Mouse (Mus musculus) kidney, adult 9 months (tissue): ENCODE data around the gene Zp3.

ENCODE experiments used
- DNase-seq: peaks from one replicate; pipeline ENCODE4 v3.0.0; 2022

The Zp3 gene

DNA sequence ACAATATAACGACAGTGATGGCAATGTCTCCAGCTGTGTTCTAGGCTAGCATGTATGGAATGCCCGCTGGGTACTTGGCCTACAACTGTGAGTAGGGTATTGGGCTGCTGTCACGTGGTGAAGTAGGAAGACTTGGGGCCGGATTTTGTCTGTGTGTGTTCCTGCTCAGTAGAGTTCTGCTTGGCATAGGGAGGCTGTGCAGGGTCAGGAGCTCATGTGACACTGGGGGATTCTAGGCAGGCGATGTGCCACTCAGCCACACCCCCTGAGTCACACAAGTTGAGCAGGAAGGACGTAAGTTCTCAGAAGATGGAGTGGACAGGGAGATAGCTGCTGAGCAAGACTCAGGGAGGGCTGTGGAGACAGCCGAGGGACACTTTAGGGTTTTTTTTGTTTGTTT is 27.8 kb downstream of the Zp3 start:
- DNase-seq, result no peak

DNA sequence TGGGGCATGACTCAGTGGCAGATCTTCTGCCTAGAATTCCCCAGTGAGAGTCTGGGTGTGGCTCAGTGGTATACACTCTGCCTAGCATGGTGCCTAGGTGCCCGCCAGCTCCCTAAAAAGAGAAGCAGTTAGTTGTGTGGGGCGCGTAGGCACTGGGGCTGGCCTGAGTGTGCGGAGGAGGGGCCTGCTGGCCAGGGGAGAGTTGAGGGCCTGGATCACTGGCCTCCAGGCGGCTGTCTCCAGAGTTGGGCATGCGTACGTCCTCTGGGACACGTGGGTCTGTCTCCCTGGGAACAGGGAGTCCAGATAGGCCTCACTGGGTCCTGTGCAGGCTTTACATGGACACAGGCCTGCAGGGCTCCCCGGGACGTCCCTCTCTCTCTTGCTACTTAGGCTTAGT is 35.0 kb downstream of the Zp3 start:
- DNase-seq, result peak; percentile 36

DNA sequence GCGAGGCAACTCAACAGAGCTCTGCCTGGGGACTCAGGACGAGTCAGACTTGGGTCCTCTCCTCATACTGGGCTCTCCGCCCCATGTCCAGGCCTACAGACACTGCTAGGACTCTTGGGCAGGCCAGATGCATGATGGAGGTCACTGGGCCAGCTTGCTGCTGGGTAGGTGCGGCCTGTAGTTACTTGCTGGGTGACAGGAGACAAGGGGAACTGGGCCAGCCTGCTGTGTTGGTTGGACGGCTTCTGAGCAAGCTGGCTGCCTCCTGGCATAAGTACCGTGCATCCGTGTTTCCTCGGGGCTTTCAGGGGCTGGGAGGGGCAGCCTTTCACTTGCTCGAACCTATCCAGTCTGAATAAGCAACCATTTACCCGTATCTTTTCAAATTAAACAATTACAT is 35.7 kb downstream of the Zp3 start:
- peak; percentile 28 for DNase-seq

DNA sequence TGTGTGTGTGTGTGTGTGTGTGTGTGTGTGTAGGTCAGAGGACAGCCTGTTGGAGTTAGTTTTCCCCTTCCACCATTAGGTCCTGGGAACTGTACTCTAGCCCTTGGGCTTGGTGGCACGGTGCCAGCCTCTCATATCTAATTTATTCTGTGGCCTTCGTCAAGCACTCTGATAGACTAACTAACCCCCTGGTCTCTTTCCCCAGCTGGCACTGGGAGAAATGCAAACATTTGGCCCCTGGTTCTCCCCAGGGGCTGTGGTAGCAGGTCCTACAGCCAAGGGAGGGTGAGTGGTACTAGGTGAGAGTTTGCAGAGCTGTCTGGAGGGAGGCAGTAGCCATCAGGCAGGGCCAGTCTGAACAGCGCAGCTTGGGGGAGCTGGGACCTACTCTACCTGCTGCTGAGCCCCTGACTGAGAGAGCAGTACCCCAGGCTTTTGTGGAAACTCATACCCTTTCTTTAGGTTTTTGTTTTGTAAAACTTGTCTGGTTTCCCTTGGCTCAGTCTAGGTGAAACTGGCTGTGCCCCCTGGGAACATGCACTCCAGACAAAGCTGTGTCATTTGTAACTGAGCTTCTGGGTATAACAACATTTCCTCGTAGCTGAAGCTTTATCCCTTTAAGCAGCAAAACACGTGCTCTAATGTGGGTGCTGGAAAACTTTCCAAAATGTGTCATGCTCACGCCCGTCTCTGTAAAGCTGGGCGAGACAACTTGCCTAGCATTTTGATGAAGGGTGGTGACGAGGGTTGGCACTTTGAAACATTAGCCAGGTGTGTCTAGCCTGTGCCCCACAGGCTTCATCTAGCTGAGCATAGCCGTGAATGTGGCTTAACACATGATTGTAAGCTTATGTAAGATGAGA is 36.3 kb downstream of the Zp3 start:
- DNase-seq, result peak; percentile 64

DNA sequence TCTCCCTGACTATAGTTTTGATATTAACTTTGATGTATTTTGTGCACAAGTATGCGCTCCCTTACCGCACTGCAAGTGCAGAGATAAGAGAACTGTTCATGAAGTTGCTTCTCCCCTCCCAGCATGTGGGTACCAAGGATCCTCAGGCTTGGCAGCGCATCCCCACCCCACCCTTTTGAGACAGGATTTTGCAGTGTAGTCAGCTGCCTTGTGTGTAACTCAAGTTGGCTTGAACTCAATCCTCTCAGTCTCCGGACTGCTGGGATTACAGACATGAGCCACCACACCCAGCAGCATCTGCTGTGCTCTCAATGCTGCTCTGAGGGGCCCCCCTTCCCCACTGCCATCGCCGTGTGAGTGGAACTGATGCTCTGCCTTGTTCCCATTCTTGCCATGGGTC is 37.4 kb downstream of the Zp3 start:
- no peak for DNase-seq

DNA sequence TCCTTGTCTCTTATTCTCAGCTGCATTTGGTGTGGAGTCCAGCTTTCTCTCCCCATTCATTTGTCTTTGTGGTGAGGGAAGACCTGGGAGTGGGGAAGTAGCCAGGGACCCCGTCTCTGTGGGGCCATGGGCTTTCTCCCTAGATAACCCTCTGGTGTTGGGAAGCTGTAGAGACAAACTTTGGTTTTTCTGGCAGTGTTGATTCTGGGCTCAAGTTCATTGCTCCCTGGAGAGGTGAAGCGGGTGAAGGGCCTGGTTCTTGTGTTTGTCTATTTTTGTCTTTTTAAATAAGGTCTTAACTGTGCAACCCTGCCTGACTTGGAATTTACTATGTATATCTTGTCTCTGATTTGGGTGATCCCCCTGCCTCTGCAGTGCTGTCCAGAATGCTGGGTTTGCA is 38.8 kb downstream of the Zp3 start:
- no peak for DNase-seq

DNA sequence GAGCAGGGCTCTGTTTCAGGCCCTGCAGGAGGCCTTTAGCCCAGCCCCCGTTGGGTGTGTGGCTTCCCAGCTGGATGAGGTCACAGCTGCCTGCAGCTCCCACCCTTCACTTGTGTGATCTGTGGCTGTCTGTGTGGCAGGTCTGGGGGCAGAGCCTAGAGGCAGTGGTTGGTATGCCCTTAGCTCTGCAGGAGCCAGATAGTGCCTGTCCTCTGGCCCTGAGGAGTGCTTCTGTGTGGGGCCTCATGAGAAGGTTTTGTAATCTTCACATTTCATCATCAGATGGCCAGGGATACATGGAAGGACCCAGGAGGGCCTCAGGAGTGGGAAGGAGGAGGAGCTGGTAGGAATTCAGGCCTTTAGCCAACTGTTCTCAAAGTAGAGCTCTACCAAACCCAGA is 40.0 kb downstream of the Zp3 start:
- DNase-seq, result no peak

DNA sequence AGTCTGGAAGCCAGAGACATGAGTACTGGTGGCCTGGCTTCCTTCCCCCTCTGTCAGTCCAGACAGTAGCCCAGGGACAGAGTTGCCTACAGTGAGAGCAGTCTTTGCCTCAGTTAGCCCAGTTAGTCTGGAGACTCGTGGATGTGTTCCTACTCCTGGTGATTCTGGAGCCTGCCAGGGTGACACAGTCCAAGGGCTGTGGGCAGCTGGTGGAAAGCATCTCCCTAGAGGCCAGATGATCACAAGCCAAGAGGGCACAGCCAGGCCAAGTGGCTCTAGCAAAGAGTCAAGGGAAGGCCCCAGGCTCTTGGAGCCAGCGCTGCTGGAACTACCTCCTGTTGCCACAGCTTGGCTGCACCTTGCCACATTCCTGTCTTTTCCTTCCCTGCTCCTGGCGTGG is 45.8 kb downstream of the Zp3 start:
- DNase-seq, result no peak

DNA sequence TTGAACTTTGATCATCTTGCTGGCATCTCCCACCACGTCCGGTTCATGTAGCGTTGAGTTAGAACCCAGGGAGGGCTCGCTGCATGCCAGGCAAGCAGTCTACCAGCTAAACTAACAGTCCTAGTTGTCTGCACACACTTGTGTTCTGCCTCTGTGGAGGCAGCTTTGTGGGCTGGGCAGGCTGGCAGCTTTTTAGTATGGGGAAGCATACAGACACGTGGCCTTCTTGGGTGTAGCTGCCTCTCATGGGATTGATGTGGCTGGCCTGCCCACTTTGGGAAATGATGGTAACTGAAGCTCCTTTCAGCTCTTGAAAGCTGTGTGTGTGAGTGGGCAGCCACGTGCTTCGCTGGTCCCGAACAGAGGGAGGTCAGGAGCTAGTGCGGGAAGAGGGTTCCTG is 47.0 kb downstream of the Zp3 start:
- no peak for DNase-seq

DNA sequence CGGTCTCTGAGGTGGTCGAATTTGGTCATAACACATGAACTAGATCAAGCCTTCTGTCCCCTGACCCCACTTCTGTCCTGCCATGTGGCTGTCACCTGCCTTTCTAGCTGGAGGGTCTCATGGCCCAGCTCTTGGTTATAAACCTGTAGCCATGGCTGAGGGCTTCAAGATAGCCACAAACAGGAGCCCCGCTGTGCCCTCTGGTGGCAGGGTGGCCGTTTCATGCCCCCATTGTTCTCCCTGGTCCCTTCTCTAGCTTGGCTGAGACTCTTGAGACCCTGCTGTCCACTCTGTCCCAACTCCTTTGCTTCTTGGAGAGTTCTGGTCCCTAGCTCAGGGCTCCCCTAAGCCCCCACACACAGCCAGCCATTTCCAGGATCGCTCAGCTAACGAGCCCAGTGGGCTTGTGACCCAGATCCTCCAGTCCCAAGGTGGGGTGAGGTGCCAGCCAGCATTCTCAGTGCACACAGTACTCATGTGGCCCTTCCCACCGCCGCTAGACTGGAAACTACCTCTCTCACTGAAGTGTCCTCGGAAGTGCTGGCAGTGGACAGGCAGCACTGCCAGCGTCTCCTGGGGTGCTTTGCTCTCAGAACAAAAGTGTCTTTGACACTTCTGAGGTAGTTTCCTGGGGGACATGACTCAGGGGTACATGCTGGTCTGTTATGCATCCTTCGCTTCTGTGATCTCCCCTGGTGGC is 47.9 kb downstream of the Zp3 start:
- no peak for DNase-seq

DNA sequence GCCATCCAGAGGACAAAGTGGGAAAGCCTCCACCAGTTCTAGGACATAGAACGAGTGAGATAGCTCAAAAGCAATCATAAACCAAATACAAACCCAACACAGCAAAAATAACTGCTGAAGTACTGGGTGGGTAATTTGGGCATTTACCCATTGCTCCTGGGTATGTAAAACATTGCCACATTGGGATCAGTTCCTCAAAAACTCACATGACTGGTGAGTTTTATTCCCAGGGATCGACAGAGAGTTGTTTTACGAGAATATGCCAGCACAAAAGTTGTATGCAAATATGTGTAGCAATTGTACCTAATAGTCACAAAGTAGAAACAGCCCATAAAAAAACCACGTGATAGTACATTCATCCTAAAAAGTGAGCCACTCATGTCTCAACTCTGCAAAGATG is 55.0 kb downstream of the Zp3 start:
- no peak for DNase-seq

DNA sequence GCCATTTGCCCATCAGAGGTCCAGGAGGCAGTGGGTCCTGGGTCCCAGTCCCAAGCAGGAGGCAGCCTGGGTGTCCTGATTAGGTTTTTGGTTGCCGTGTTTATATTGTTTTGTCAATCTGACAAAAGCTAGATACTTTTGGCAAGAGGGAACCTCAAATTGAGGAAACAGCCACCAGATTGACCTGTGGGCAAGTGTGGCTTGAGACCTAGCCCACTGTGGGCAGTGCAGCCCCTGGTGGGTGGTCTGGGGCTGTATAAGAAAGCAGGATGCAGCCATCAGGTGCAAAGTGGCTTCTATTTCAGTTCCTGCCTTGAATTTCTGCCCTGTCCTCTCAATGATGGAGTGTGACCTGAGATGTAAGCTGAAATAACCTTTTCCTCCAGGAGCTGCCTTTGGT is 55.4 kb downstream of the Zp3 start:
- no peak for DNase-seq

DNA sequence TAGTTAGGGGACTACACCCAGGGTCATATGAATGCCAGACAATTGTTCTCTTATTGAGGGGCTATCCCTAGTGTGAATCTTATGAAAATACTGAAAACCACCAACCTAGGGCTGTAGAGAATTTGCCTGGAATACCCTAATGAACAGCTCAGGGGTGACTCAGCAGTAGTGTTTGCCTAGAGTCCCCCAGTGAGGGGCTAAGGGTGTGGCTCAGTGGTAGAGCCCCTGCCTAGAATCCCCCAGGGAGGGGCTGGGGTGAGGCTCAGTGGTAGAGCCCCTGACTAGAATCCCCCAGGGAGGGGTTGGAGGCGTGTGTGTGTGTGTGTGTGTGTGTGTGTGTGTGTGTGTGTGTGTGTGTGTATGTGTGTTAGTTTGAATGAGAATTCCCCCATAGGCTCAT is 56.8 kb downstream of the Zp3 start:
- DNase-seq, result no peak
